Comparison of ENCODE assay signal across 16 mouse cellular contexts in genomic region chr11:47387726-47388125, GRCm38 (mm10).
DNase-seq lines count a peak whose midpoint lies in the region; ATAC-seq and TF ChIP-seq lines count a peak whose summit lies in the region.
"Had no signal": no experiment of that assay in that cellular context is flagged by ENCODE, and none has a peak within 500 bp of the region (broad histone marks: within the 10 kb centered on the region; RNA-seq: fewer than 3 reads in every experiment).

No protein-coding gene starts in this region.

- H3K79me2 ChIP-seq in CH12.LX (replicated peaks; ENCODE audit: control insufficient read depth, extremely low read depth, insufficient read depth, poor library complexity, severe bottlenecking), result no peaks in the 10 kb centered on the region

- TF ChIP-seq CTCF in heart, postnatal 0 days (IDR thresholded peaks at IDR 0.05; ENCODE audit: low read depth), result peak; percentile 74
- peak; percentile 30; the same call in 1 of the 2 replicates for TF ChIP-seq CTCF in liver, postnatal 0 days (IDR thresholded peaks at IDR 0.05; ENCODE audit: low read depth)
- peak; percentile 32 to 66; a peak in 3 of 4 replicates for TF ChIP-seq CTCF in CH12.LX (conservative IDR thresholded peaks at IDR 0.05 in 1 of 2, IDR thresholded peaks at IDR 0.05 in 1 of 2; ENCODE audit: low read depth in 2 of 2, low read length in 2 of 2)

- in situ Hi-C loops in CH12.LX (cut with MboI; ENCODE audit: low pct_ligation_motif_present, low pct_unique_long_range_greater_than_20kb, low sequenced_read_pairs), result loop anchor here (25.0 kb wide), 1 partner anchor 400 kb away; no protein-coding TSS in a partner anchor

- no peak overlapping the region for H3K9ac ChIP-seq in heart, postnatal 0 days (replicated peaks; ENCODE audit: low read depth, low read length)
- H3K9ac ChIP-seq in liver, postnatal 0 days (replicated peaks), result no peak overlapping the region
- H3K9ac ChIP-seq in CH12.LX (ENCODE audit: insufficient read depth, low read depth), result no peak overlapping the region
- H3K9ac ChIP-seq: forebrain, embryonic 12.5 days; heart, embryonic 15.5 days; hindbrain, embryonic 13.5 days; limb, embryonic 15.5 days; stomach, embryonic 15.5 days had no signal

- peak; percentile 79 for TF ChIP-seq RAD21 in CH12.LX (IDR thresholded peaks at IDR 0.05; ENCODE audit: low read depth, low read length)

- H3K4me1 ChIP-seq in heart, postnatal 0 days (ENCODE audit: control insufficient read depth, insufficient read depth), result no peaks in the 10 kb centered on the region
- no peaks in the 10 kb centered on the region for H3K4me1 ChIP-seq in liver, postnatal 0 days (ENCODE audit: insufficient read depth)
- H3K4me1 ChIP-seq in CH12.LX (ENCODE audit: control insufficient read depth in 1 of 2, insufficient read depth in 2 of 2), result peaks cover 0 to 12% of the 10 kb centered on the region in 2 experiments; a peak in 2 of 4 replicates
- H3K4me1 ChIP-seq: forebrain, embryonic 12.5 days; heart, embryonic 15.5 days; hindbrain, embryonic 13.5 days; limb, embryonic 15.5 days; midbrain, embryonic 10.5 days; stomach, embryonic 15.5 days had no signal

- no peaks in the 10 kb centered on the region for H3K27me3 ChIP-seq in heart, postnatal 0 days (ENCODE audit: control insufficient read depth, insufficient read depth, low read length)
- H3K27me3 ChIP-seq in liver, postnatal 0 days (ENCODE audit: insufficient read depth, low read length), result no peaks in the 10 kb centered on the region
- no peaks in the 10 kb centered on the region for H3K27me3 ChIP-seq in CH12.LX (replicated peaks)
- H3K27me3 ChIP-seq: forebrain, embryonic 12.5 days; heart, embryonic 15.5 days; hindbrain, embryonic 13.5 days; limb, embryonic 15.5 days; stomach, embryonic 15.5 days had no signal

- no peak for ATAC-seq in heart, postnatal 0 days (ENCODE audit: insufficient read depth, low read depth)
- no peak for ATAC-seq in liver, postnatal 0 days
- ATAC-seq: activated CD4-positive, CD25-positive, alpha-beta regulatory T cell, adult 4 months had no signal

- no peak for TF ChIP-seq POLR2A in CH12.LX (IDR thresholded peaks at IDR 0.05; ENCODE audit: low read depth, low read length)

- no peak for TF ChIP-seq EP300 in heart, postnatal 0 days (IDR thresholded peaks at IDR 0.05; ENCODE audit: low read depth)
- TF ChIP-seq EP300 in liver, postnatal 0 days (IDR thresholded peaks at IDR 0.05; ENCODE audit: low read depth), result no peak
- no peak for TF ChIP-seq EP300 in CH12.LX (IDR thresholded peaks at IDR 0.05; ENCODE audit: low read length)

- H3K27ac ChIP-seq in heart, postnatal 0 days (ENCODE audit: low read depth), result no peak overlapping the region
- no peak overlapping the region for H3K27ac ChIP-seq in liver, postnatal 0 days (ENCODE audit: low read depth)
- no peak overlapping the region for H3K27ac ChIP-seq in CH12.LX (ENCODE audit: insufficient read depth, low read depth)
- H3K27ac ChIP-seq: forebrain, embryonic 12.5 days; heart, embryonic 15.5 days; hindbrain, embryonic 13.5 days; limb, embryonic 15.5 days; midbrain, embryonic 10.5 days; stomach, embryonic 15.5 days had no signal

- H3K9me3 ChIP-seq in heart, postnatal 0 days (replicated peaks; ENCODE audit: control insufficient read depth, low read length), result no peaks in the 10 kb centered on the region
- H3K9me3 ChIP-seq in liver, postnatal 0 days (ENCODE audit: low read length), result no peaks in the 10 kb centered on the region
- no peaks in the 10 kb centered on the region for H3K9me3 ChIP-seq in CH12.LX (replicated peaks; ENCODE audit: low read length)
- H3K9me3 ChIP-seq: forebrain, embryonic 12.5 days; heart, embryonic 15.5 days; limb, embryonic 15.5 days; midbrain, embryonic 10.5 days; stomach, embryonic 15.5 days had no signal

- H3K4me3 ChIP-seq in heart, postnatal 0 days (ENCODE audit: low read depth, low read length), result no peak overlapping the region
- no peak overlapping the region for H3K4me3 ChIP-seq in liver, postnatal 0 days (ENCODE audit: low read depth, low read length)
- H3K4me3 ChIP-seq in CH12.LX (replicated peaks in 1 of 3; ENCODE audit: low read depth in 2 of 3, low read length in 2 of 3, poor library complexity in 1 of 3), result no peak overlapping the region
- H3K4me3 ChIP-seq: forebrain, embryonic 12.5 days; heart, embryonic 15.5 days; hindbrain, embryonic 13.5 days; limb, embryonic 15.5 days; midbrain, embryonic 10.5 days; stomach, embryonic 15.5 days had no signal

- DNase-seq in heart, postnatal 0 days (ENCODE audit: low spot score), result peak; percentile 35
- DNase-seq in heart, postnatal 36 days, result no peak
- no peak for DNase-seq in liver, postnatal 0 days
- no peak for DNase-seq in liver
- peak; percentile 67 for DNase-seq in CH12.LX (ENCODE audit: extremely low read depth)
- DNase-seq in skeletal muscle tissue, adult 2 months (ENCODE audit: low read depth, low spot score), result peak; percentile 14
- DNase-seq in retina, postnatal 1 day, result no peak
- DNase-seq: cerebellum, postnatal 36 days; kidney, postnatal 25 days had no signal

- intact Hi-C loops in heart, postnatal 36 days (cut with DNase I), result loop anchor here (2.0 to 10.0 kb wide), 3 partner anchors 363 to 523 kb away; no protein-coding TSS in a partner anchor

- H3K4me2 ChIP-seq in heart, postnatal 0 days (ENCODE audit: low read depth, low read length), result no peak overlapping the region
- H3K4me2 ChIP-seq in liver, postnatal 0 days (ENCODE audit: low read depth, low read length), result no peak overlapping the region
- H3K4me2 ChIP-seq in CH12.LX (ENCODE audit: insufficient read depth, low read depth, poor library complexity, severe bottlenecking), result no peak overlapping the region
- H3K4me2 ChIP-seq: forebrain, embryonic 12.5 days; heart, embryonic 15.5 days; hindbrain, embryonic 13.5 days; limb, embryonic 15.5 days; stomach, embryonic 15.5 days had no signal

- dilution Hi-C loops in CH12.LX (cut with MboI; ENCODE audit: extremely low pct_ligation_motif_present, extremely low pct_unique_long_range_greater_than_20kb, low sequenced_read_pairs), result no loop called here

- no peaks in the 10 kb centered on the region for H3K36me3 ChIP-seq in heart, postnatal 0 days (replicated peaks; ENCODE audit: control insufficient read depth, insufficient read depth, low read length)
- no peaks in the 10 kb centered on the region for H3K36me3 ChIP-seq in liver, postnatal 0 days (replicated peaks; ENCODE audit: insufficient read depth, low read length)
- no peaks in the 10 kb centered on the region for H3K36me3 ChIP-seq in CH12.LX (replicated peaks in 1 of 2; ENCODE audit: control insufficient read depth in 1 of 2, insufficient read depth in 1 of 2, low read length in 1 of 2)
- H3K36me3 ChIP-seq: forebrain, embryonic 12.5 days; heart, embryonic 15.5 days; hindbrain, embryonic 13.5 days; limb, embryonic 15.5 days; midbrain, embryonic 10.5 days; stomach, embryonic 15.5 days had no signal

- 53% methylated on average over 3 of the region's 3 CpGs for WGBS in heart, postnatal 0 days
- WGBS in liver, postnatal 0 days (ENCODE audit: insufficient replicate concordance), result 42% methylated on average over 3 of the region's 3 CpGs

TF ChIP-seq in CH12.LX, 34 proteins besides CTCF, POLR2A, EP300 and RAD21:
- TF ChIP-seq IRF4 (IDR thresholded peaks at IDR 0.05; ENCODE audit: low read depth, low read length) (no peak), PAX5 (IDR thresholded peaks at IDR 0.05; ENCODE audit: low read length) (no peak), HCFC1 (IDR thresholded peaks at IDR 0.05; ENCODE audit: low read depth, low read length) (peak; percentile 15; the same call in 1 of the 2 replicates), NRF1 (IDR thresholded peaks at IDR 0.05; ENCODE audit: low read depth, low read length) (no peak), GABPA (IDR thresholded peaks at IDR 0.05; ENCODE audit: insufficient replicate concordance, low read depth, low read length) (no peak), ELF1 (IDR thresholded peaks at IDR 0.05; ENCODE audit: low read depth, low read length) (peak; percentile 48; the same call in 1 of the 2 replicates), KAT2A (IDR thresholded peaks at IDR 0.05; ENCODE audit: insufficient replicate concordance, low read length) (no peak), SMC3 (IDR thresholded peaks at IDR 0.05; ENCODE audit: low read depth, low read length) (peak; percentile 56)

Comparison
In these comparisons a context has a peak if more than half of its experiments do, and no peak if none do; other contexts are left out.
1. DNase-seq: peak in heart, postnatal 0 days (single experiment), CH12.LX (single experiment) and skeletal muscle tissue, adult 2 months (single experiment); none in heart, postnatal 36 days (0 of 2), liver, postnatal 0 days (single experiment), liver (single experiment) and retina, postnatal 1 day (single experiment).
2. Peak in every context shown above with its lines, with median percentiles within 50 percentile points of each other: CTCF ChIP-seq.